Comparison of ENCODE assay signal across 23 mouse cellular contexts in genomic region chr4:43248909-43249308, GRCm38 (mm10). TPM values are rescaled to one million over a fixed set of nuclear protein-coding genes. Genes with fewer than 3 reads are reported as not detected.
DNase-seq lines count a peak whose midpoint lies in the region; ATAC-seq lines count a peak whose summit lies in the region.
"Had no signal": no experiment of that assay in that cellular context is flagged by ENCODE, and none has a peak within 500 bp of the region (broad histone marks: within the 10 kb centered on the region; RNA-seq: fewer than 3 reads in every experiment).

No protein-coding gene starts in this region.

- DNase-seq in forebrain, embryonic 11.5 days (ENCODE audit: low spot score), result no peak
- DNase-seq in left cerebral cortex, adult 18-20 months (ENCODE audit: low spot score in 2 of 2), result peak; percentile 34 to 55
- DNase-seq in left cerebral cortex, postnatal 10 days (ENCODE audit: extremely low spot score in 1 of 2, low spot score in 2 of 2), result no peak
- peak; percentile 47 to 64 for DNase-seq in right cerebral cortex, adult 2 months (ENCODE audit: low spot score in 2 of 2)
- DNase-seq in right cerebral cortex, postnatal 4 days, result no peak
- peak; percentile 31 to 63 for DNase-seq in right cerebral cortex, postnatal 36 days (ENCODE audit: low spot score in 2 of 2)
- DNase-seq in urinary bladder, adult 2 months (ENCODE audit: low spot score), result no peak
- DNase-seq: adrenal gland, postnatal 36 days; cerebellum, adult 18-20 months; cerebellum, postnatal 36 days; heart, postnatal 36 days; kidney, adult 11 months; thymus, adult 18-20 months had no signal

- WGBS in forebrain, embryonic 11.5 days, result 63% methylated on average over 2 of the region's 2 CpGs
- 65% methylated on average over 2 of the region's 2 CpGs for WGBS in forebrain, embryonic 15.5 days

- intact Hi-C loops in left cerebral cortex, postnatal 10 days (cut with DNase I), result no loop called here

- ATAC-seq in forebrain, embryonic 11.5 days (replicated peaks; ENCODE audit: low FRiP score), result no peak
- no peak for ATAC-seq in forebrain, embryonic 15.5 days (replicated peaks)

- no peaks in the 10 kb centered on the region for H3K9me3 ChIP-seq in forebrain, embryonic 11.5 days (ENCODE audit: control insufficient read depth, low read length)
- H3K9me3 ChIP-seq in forebrain, embryonic 15.5 days, result no peaks in the 10 kb centered on the region
- H3K9me3 ChIP-seq: embryonic facial prominence, embryonic 15.5 days; forebrain, embryonic 12.5 days; heart, embryonic 13.5 days; limb, embryonic 15.5 days; liver, embryonic 15.5 days; midbrain, embryonic 13.5 days; neural tube, embryonic 15.5 days had no signal

- no peaks in the 10 kb centered on the region for H3K27me3 ChIP-seq in forebrain, embryonic 11.5 days (ENCODE audit: control insufficient read depth, insufficient read depth, low read length)
- no peaks in the 10 kb centered on the region for H3K27me3 ChIP-seq in forebrain, embryonic 15.5 days
- H3K27me3 ChIP-seq: embryonic facial prominence, embryonic 15.5 days; forebrain, embryonic 12.5 days; heart, embryonic 13.5 days; limb, embryonic 15.5 days; liver, embryonic 15.5 days; midbrain, embryonic 13.5 days; neural tube, embryonic 15.5 days had no signal

- H3K9ac ChIP-seq in forebrain, embryonic 11.5 days (ENCODE audit: low read length), result no peak overlapping the region
- no peak overlapping the region for H3K9ac ChIP-seq in forebrain, embryonic 15.5 days (replicated peaks)
- H3K9ac ChIP-seq: embryonic facial prominence, embryonic 15.5 days; forebrain, embryonic 12.5 days; heart, embryonic 13.5 days; limb, embryonic 15.5 days; liver, embryonic 15.5 days; midbrain, embryonic 13.5 days; neural tube, embryonic 15.5 days had no signal

- no peak overlapping the region for H3K4me3 ChIP-seq in forebrain, embryonic 11.5 days (ENCODE audit: low read depth, low read length)
- H3K4me3 ChIP-seq in forebrain, embryonic 15.5 days, result no peak overlapping the region
- H3K4me3 ChIP-seq: embryonic facial prominence, embryonic 15.5 days; forebrain, embryonic 12.5 days; heart, embryonic 13.5 days; limb, embryonic 15.5 days; liver, embryonic 15.5 days; midbrain, embryonic 13.5 days; neural tube, embryonic 15.5 days had no signal

- peak overlapping the region; percentile 20; the same call in 1 of the 2 replicates for H3K27ac ChIP-seq in forebrain, embryonic 11.5 days (ENCODE audit: low read depth, low read length)
- no peak overlapping the region for H3K27ac ChIP-seq in forebrain, embryonic 15.5 days (replicated peaks)
- H3K27ac ChIP-seq: embryonic facial prominence, embryonic 15.5 days; heart, embryonic 13.5 days; kidney, postnatal 0 days; limb, embryonic 15.5 days; liver, embryonic 15.5 days; macrophage; neural tube, embryonic 15.5 days had no signal

- H3K4me2 ChIP-seq in forebrain, embryonic 11.5 days (ENCODE audit: low read depth, low read length, severe bottlenecking), result no peak overlapping the region
- H3K4me2 ChIP-seq in forebrain, embryonic 15.5 days (replicated peaks), result no peak overlapping the region
- H3K4me2 ChIP-seq: embryonic facial prominence, embryonic 15.5 days; forebrain, embryonic 12.5 days; heart, embryonic 13.5 days; limb, embryonic 15.5 days; liver, embryonic 15.5 days; midbrain, embryonic 13.5 days; neural tube, embryonic 15.5 days had no signal

- no peaks in the 10 kb centered on the region for H3K36me3 ChIP-seq in forebrain, embryonic 11.5 days (ENCODE audit: control insufficient read depth, insufficient read depth, low read length)
- peaks cover 19% of the 10 kb centered on the region; the same call in 1 of the 2 replicates for H3K36me3 ChIP-seq in forebrain, embryonic 15.5 days
- H3K36me3 ChIP-seq: limb, embryonic 15.5 days; liver, embryonic 15.5 days had no signal

- peaks cover 3% of the 10 kb centered on the region; the same call in 1 of the 2 replicates for H3K4me1 ChIP-seq in forebrain, embryonic 11.5 days (replicated peaks; ENCODE audit: control insufficient read depth, insufficient read depth, low read length)
- H3K4me1 ChIP-seq in forebrain, embryonic 15.5 days, result no peaks in the 10 kb centered on the region
- H3K4me1 ChIP-seq: limb, embryonic 15.5 days; liver, embryonic 15.5 days; neural tube, embryonic 15.5 days had no signal

RNA-seq across cellular contexts. Expression of gene Atp8b5, which starts 18.1 kb away (rescaled TPM):
- polyA plus RNA-seq in forebrain, embryonic 11.5 days (2014; fragmentation: Nextera tagmentation; extraction: Ambion mirVana), result 0.20 and 0.60 TPM in 2 replicates
- 0.92 and 0.98 TPM in 2 replicates for polyA plus RNA-seq in forebrain, embryonic 15.5 days (2015; fragmentation: Nextera tagmentation; extraction: Ambion mirVana)
- total RNA-seq in left cerebral cortex, adult 18-20 months (2021), result under 1 TPM; 0.19 to 0.44 TPM
- total RNA-seq in left cerebral cortex, postnatal 10 days (2021), result under 1 TPM; 0.15 to 0.34 TPM
- polyA plus RNA-seq in urinary bladder, adult 2 months (2012; rRNA removed), result 0.58 and 0.65 TPM in 2 replicates

Comparison
In these comparisons a context has a peak if more than half of its experiments do, and no peak if none do; other contexts are left out.
1. DNase-seq: peak in left cerebral cortex, adult 18-20 months (2 of 2), right cerebral cortex, adult 2 months (2 of 2) and right cerebral cortex, postnatal 36 days (2 of 2); none in forebrain, embryonic 11.5 days (single experiment), left cerebral cortex, postnatal 10 days (0 of 2), right cerebral cortex, postnatal 4 days (single experiment) and urinary bladder, adult 2 months (single experiment).